Mouse (Mus musculus): ENCODE measurements around the gene Tmem50a.
A peak's percentile ranks its signal among the peaks of the same experiment; 100 is the strongest.

Tmem50a gene

GRCm38 (mm10) chr4:134914864-134915209 lies at the start of gene Tmem50a:
Gene Tmem50a (minus strand): TSS chr4:134915024.
- DNase-seq, result peak; percentile 97

GRCm38 (mm10) chr4:134963021-134963776 lies 48.4 kb upstream of the Tmem50a start:
- DNase-seq, result peak; percentile 44 to 54

GRCm38 (mm10) chr4:134956328-134956727 lies 41.5 kb upstream of the Tmem50a start:
- peak in 1 of 2 experiments; percentile 83 for DNase-seq

GRCm38 (mm10) chr4:134955845-134956244 lies 41.0 kb upstream of the Tmem50a start:
- DNase-seq, result no peak

GRCm38 (mm10) chr4:134955196-134955595 lies 40.4 kb upstream of the Tmem50a start:
- DNase-seq, result no peak

GRCm38 (mm10) chr4:134954461-134954860 lies 39.6 kb upstream of the Tmem50a start:
- no peak for DNase-seq

- peak; percentile 34 to 68 for DNase-seq
These were observed 35.8 kb upstream of the Tmem50a start for GRCm38 (mm10) chr4:134950518-134951091.

GRCm38 (mm10) chr4:134946024-134946744 lies 31.4 kb upstream of the Tmem50a start:
- DNase-seq, result peak; percentile 63 to 82

GRCm38 (mm10) chr4:134943758-134944538 lies 29.1 kb upstream of the Tmem50a start:
- DNase-seq, result peak; percentile 40 to 57

- DNase-seq, result no peak
These were observed 25.1 kb upstream of the Tmem50a start for GRCm38 (mm10) chr4:134939900-134940299.

GRCm38 (mm10) chr4:134937240-134938176 lies 22.7 kb upstream of the Tmem50a start:
- DNase-seq, result peak in 1 of 2 experiments; percentile 66

GRCm38 (mm10) chr4:134930684-134931481 lies 16.1 kb upstream of the Tmem50a start, which contains the start of gene Syf2:
Gene Syf2 (plus strand): TSS chr4:134930898.
- DNase-seq, result peak; percentile 96 to 97

GRCm38 (mm10) chr4:134930190-134930589 lies 15.4 kb upstream of the Tmem50a start:
- no peak for DNase-seq

GRCm38 (mm10) chr4:134929536-134929935 lies 14.7 kb upstream of the Tmem50a start:
- DNase-seq, result no peak

- DNase-seq, result no peak
These were observed 13.6 kb upstream of the Tmem50a start for GRCm38 (mm10) chr4:134928464-134928836.

- DNase-seq, result no peak
These were observed 13.1 kb upstream of the Tmem50a start for GRCm38 (mm10) chr4:134927815-134928463.

- no peak for DNase-seq
These were observed 10.4 kb upstream of the Tmem50a start for GRCm38 (mm10) chr4:134925206-134925605.

- DNase-seq, result peak; percentile 81 to 84
These were observed 9.4 kb upstream of the Tmem50a start for GRCm38 (mm10) chr4:134924019-134924741.

GRCm38 (mm10) chr4:134923258-134924018 lies 8.6 kb upstream of the Tmem50a start, which contains the start of gene Rsrp1:
Gene Rsrp1 (plus strand): TSS chr4:134923592.
- DNase-seq, result peak; percentile 98 to 99

Measured in lung, postnatal 4 days (tissue).